37 mouse cellular contexts compared by ENCODE assay signal in the genomic region with DNA sequence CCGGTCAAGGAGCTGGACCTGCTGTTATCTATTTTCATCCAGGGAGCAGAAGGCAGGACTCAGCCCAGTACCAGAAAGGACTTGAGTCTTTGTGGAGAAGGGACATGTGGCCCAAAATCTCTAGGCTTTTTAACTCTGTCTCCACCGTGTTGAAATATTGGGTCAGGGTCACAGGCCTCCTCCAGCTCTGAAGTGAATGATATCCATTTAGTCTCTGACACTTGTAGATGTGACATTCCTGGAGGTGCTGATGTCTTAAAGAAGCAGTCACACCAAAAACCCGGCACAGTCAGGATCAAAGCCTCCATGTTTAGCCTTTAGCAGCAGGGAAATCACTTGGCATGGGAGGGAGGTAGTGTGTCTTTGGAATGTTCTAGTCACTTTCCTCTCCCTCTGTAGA. TPM values are rescaled to one million over a fixed set of nuclear protein-coding genes. Genes with fewer than 3 reads are reported as not detected.
DNase-seq lines count a peak whose midpoint lies in the region; ATAC-seq and TF ChIP-seq lines count a peak whose summit lies in the region.
"Had no signal": no experiment of that assay in that cellular context is flagged by ENCODE, and none has a peak within 500 bp of the region (broad histone marks: within the 10 kb centered on the region; RNA-seq: fewer than 3 reads in every experiment).

No protein-coding gene starts in this region.

- 0 out of 2 replicates have a peak, but pooled peaks cover 3% of the 10 kb centered on the region for H3K36me3 ChIP-seq in heart, embryonic 10.5 days
- H3K36me3 ChIP-seq in limb, embryonic 10.5 days = no peaks in the 10 kb centered on the region
- H3K36me3 ChIP-seq: G1E; heart, embryonic 13.5 days had no signal

- peaks cover 39% of the 10 kb centered on the region for H3K4me1 ChIP-seq in heart, embryonic 10.5 days
- peaks cover 14% of the 10 kb centered on the region for H3K4me1 ChIP-seq in brown adipose tissue, adult 24 weeks (ENCODE audit: control insufficient read depth, insufficient read depth, insufficient read length, low read length)
- H3K4me1 ChIP-seq in limb, embryonic 10.5 days = peaks cover 74% of the 10 kb centered on the region
- H3K4me1 ChIP-seq in cerebellum, adult 2 months (ENCODE audit: control insufficient read depth, insufficient read depth, low read length) = peaks cover 13% of the 10 kb centered on the region

- no peak for TF ChIP-seq POLR2A in cerebellum, adult 2 months (IDR thresholded peaks at IDR 0.05; ENCODE audit: borderline replicate concordance, insufficient read depth, low read length)

- DNase-seq in cerebellum, adult 9-11 months = peak; percentile 10
- no peak for DNase-seq in cerebellum, postnatal 4 days (ENCODE audit: low spot score in 2 of 2)
- no peak for DNase-seq in heart, embryonic 10.5 days (ENCODE audit: low spot score)
- DNase-seq in heart, postnatal 36 days = no peak
- DNase-seq in limb, embryonic 10.5 days (ENCODE audit: low spot score) = no peak
- no peak for DNase-seq in cerebellum, adult 2 months
- DNase-seq: adrenal gland, postnatal 10 days; adrenal gland, postnatal 36 days; cerebellum, adult 11 months; cerebellum, adult 8-10 months; cerebellum, postnatal 14 days; embryo, embryonic 11 days; forebrain, postnatal 0 days; gastrocnemius, postnatal 10 days; gastrocnemius, postnatal 36 days; heart, postnatal 14 days; kidney, adult 18-20 months had no signal

- no peaks in the 10 kb centered on the region; the same call in 1 of the 2 replicates for H3K27me3 ChIP-seq in heart, embryonic 10.5 days (ENCODE audit: insufficient read depth, poor library complexity, severe bottlenecking)
- no peaks in the 10 kb centered on the region for H3K27me3 ChIP-seq in limb, embryonic 10.5 days (ENCODE audit: low read depth, poor library complexity, severe bottlenecking)
- H3K27me3 ChIP-seq in cerebellum, adult 2 months (ENCODE audit: control insufficient read depth, insufficient read depth, low read length) = no peaks in the 10 kb centered on the region
- H3K27me3 ChIP-seq: heart, embryonic 13.5 days; hindbrain, embryonic 12.5 days; Patski had no signal

- WGBS in heart, embryonic 10.5 days = 39% methylated on average over 3 of the region's 3 CpGs
- WGBS in limb, embryonic 10.5 days = 19% methylated on average over 3 of the region's 3 CpGs
- WGBS in cerebellum, adult 2 months = 46% methylated on average over 3 of the region's 3 CpGs

- ATAC-seq in megakaryocyte-erythroid progenitor cell, adult 5-6 weeks (replicated peaks; ENCODE audit: low FRiP score, low TSS enrichment, poor library complexity, severe bottlenecking) = no peak
- ATAC-seq: forebrain, embryonic 14.5 days; forebrain, postnatal 0 days; hindbrain, postnatal 0 days; inflammation-experienced regulatory T-cells, adult 6 months; intestine, embryonic 16.5 days; Patski had no signal

- H3K4me3 ChIP-seq in heart, embryonic 10.5 days = no peak overlapping the region
- H3K4me3 ChIP-seq in brown adipose tissue, adult 24 weeks (ENCODE audit: insufficient read depth, low read depth, low read length) = no peak overlapping the region
- H3K4me3 ChIP-seq in limb, embryonic 10.5 days = no peak overlapping the region
- no peak overlapping the region for H3K4me3 ChIP-seq in cerebellum, adult 2 months (replicated peaks; ENCODE audit: insufficient read depth, low read depth, low read length)
- H3K4me3 ChIP-seq: heart, embryonic 13.5 days; hindbrain, embryonic 12.5 days had no signal

- H3K27ac ChIP-seq in heart, embryonic 10.5 days = 0 out of 2 replicates have a peak overlapping the region, but pooled peaks have one; percentile 10
- H3K27ac ChIP-seq in brown adipose tissue, adult 24 weeks (replicated peaks; ENCODE audit: low read depth, low read length) = peak overlapping the region; percentile 66
- H3K27ac ChIP-seq in limb, embryonic 10.5 days = peak overlapping the region; percentile 93
- H3K27ac ChIP-seq in cerebellum, adult 2 months (ENCODE audit: insufficient read depth, low read length) = no peak overlapping the region
- H3K27ac ChIP-seq: heart, embryonic 13.5 days; hindbrain, embryonic 12.5 days; hindbrain, postnatal 0 days had no signal

- no peaks in the 10 kb centered on the region for H3K9me3 ChIP-seq in heart, embryonic 10.5 days
- H3K9me3 ChIP-seq in limb, embryonic 10.5 days (replicated peaks) = no peaks in the 10 kb centered on the region
- H3K9me3 ChIP-seq: G1E; heart, embryonic 13.5 days; hindbrain, embryonic 12.5 days had no signal

- no peak for TF ChIP-seq CTCF in cerebellum, adult 2 months (IDR thresholded peaks at IDR 0.05; ENCODE audit: borderline replicate concordance, insufficient read depth, low read depth, low read length)

- intact Hi-C loops in heart, postnatal 36 days (cut with DNase I) = no loop called here

RNA-seq across cellular contexts. Expression of gene Atp6v0e2, which starts 3.3 kb away (rescaled TPM):
- polyA plus RNA-seq in heart, embryonic 10.5 days (2016; fragmentation: Nextera tagmentation; extraction: Ambion mirVana) = 21.1 and 26.6 TPM in 2 replicates
- total RNA-seq in heart, postnatal 36 days (2021) = 10 to 100 TPM; 18.7 to 20.9 TPM
- 3.1 and 4.0 TPM in 2 replicates for polyA plus RNA-seq in brown adipose tissue, adult 24 weeks (2012; ENCODE audit: insufficient read depth, insufficient read length, missing spikeins)
- polyA plus RNA-seq in limb, embryonic 10.5 days (2016; fragmentation: Nextera tagmentation; extraction: Ambion mirVana) = 4.6 and 4.8 TPM in 2 replicates
- not detected in 2 replicates for total RNA-seq in megakaryocyte-erythroid progenitor cell, adult 5-6 weeks (2014; fragmentation: Nextera tagmentation)
- total RNA-seq in megakaryocyte-erythroid progenitor cell, adult 5-6 weeks (2017) = not detected in 2 replicates
- polyA plus RNA-seq in cerebellum, adult 2 months (2012; rRNA removed) = 459 and 460 TPM in 2 replicates
- total RNA-seq: CH12.LX; granulocyte monocyte progenitor cell, adult 5-6 weeks; hematopoietic stem cell, adult 5-6 weeks had no signal
- polyA plus RNA-seq: G1E had no signal

RNA-seq across cellular contexts. Expression of gene Lrrc61, which starts 13.9 kb away (rescaled TPM):
- 9.5 and 12.9 TPM in 2 replicates for polyA plus RNA-seq in heart, embryonic 10.5 days (2016; fragmentation: Nextera tagmentation; extraction: Ambion mirVana)
- total RNA-seq in heart, postnatal 36 days (2021) = 10 to 100 TPM; 16.7 to 26.6 TPM
- polyA plus RNA-seq in brown adipose tissue, adult 24 weeks (2012; ENCODE audit: insufficient read depth, insufficient read length, missing spikeins) = 9.1 and 22.4 TPM in 2 replicates
- 13.1 and 17.2 TPM in 2 replicates for polyA plus RNA-seq in limb, embryonic 10.5 days (2016; fragmentation: Nextera tagmentation; extraction: Ambion mirVana)
- 8.7 and 17.0 TPM in 2 replicates for total RNA-seq in megakaryocyte-erythroid progenitor cell, adult 5-6 weeks (2014; fragmentation: Nextera tagmentation)
- total RNA-seq in megakaryocyte-erythroid progenitor cell, adult 5-6 weeks (2017) = 1.8 and 3.3 TPM in 2 replicates
- polyA plus RNA-seq in cerebellum, adult 2 months (2012; rRNA removed) = 30.0 and 33.1 TPM in 2 replicates
- polyA plus RNA-seq: G1E had no signal

RNA-seq across cellular contexts. Expression of gene Rarres2, which starts 31.9 kb away (rescaled TPM):
- 10.5 and 18.2 TPM in 2 replicates for polyA plus RNA-seq in heart, embryonic 10.5 days (2016; fragmentation: Nextera tagmentation; extraction: Ambion mirVana)
- 100 to 1,000 TPM in 1 of 2 experiments, 10 to 100 TPM in 1; 70.4 to 101 TPM for total RNA-seq in heart, postnatal 36 days (2021)
- polyA plus RNA-seq in brown adipose tissue, adult 24 weeks (2012; ENCODE audit: insufficient read depth, insufficient read length, missing spikeins) = 260 and 356 TPM in 2 replicates
- 6.1 and 7.3 TPM in 2 replicates for polyA plus RNA-seq in limb, embryonic 10.5 days (2016; fragmentation: Nextera tagmentation; extraction: Ambion mirVana)
- not detected in 2 replicates for total RNA-seq in megakaryocyte-erythroid progenitor cell, adult 5-6 weeks (2014; fragmentation: Nextera tagmentation)
- 0.05 TPM in 1 of 2 replicates, not detected in the other for total RNA-seq in megakaryocyte-erythroid progenitor cell, adult 5-6 weeks (2017)
- 13.7 and 21.6 TPM in 2 replicates for polyA plus RNA-seq in cerebellum, adult 2 months (2012; rRNA removed)
- total RNA-seq: common myeloid progenitor, adult 5-6 weeks; granulocyte monocyte progenitor cell, adult 5-6 weeks; hematopoietic stem cell, adult 5-6 weeks had no signal
- polyA plus RNA-seq: G1E had no signal

RNA-seq across cellular contexts. Expression of gene Gm45021, which starts 48.7 kb away (rescaled TPM):
- polyA plus RNA-seq in heart, embryonic 10.5 days (2016; fragmentation: Nextera tagmentation; extraction: Ambion mirVana) = not detected in 2 replicates
- not detected for total RNA-seq in heart, postnatal 36 days (2021)
- not detected in 2 replicates for polyA plus RNA-seq in brown adipose tissue, adult 24 weeks (2012; ENCODE audit: insufficient read depth, insufficient read length, missing spikeins)
- not detected in 2 replicates for polyA plus RNA-seq in limb, embryonic 10.5 days (2016; fragmentation: Nextera tagmentation; extraction: Ambion mirVana)
- total RNA-seq in megakaryocyte-erythroid progenitor cell, adult 5-6 weeks (2014; fragmentation: Nextera tagmentation) = not detected in 2 replicates
- not detected in 2 replicates for total RNA-seq in megakaryocyte-erythroid progenitor cell, adult 5-6 weeks (2017)
- polyA plus RNA-seq in cerebellum, adult 2 months (2012; rRNA removed) = not detected in 2 replicates
- total RNA-seq: adrenal gland, adult 18-20 months; adrenal gland, postnatal 10 days; adrenal gland, postnatal 36 days; CH12.LX; common myeloid progenitor, adult 5-6 weeks; forebrain, postnatal 0 days; G1E; gastrocnemius, postnatal 10 days; gastrocnemius, postnatal 36 days; granulocyte monocyte progenitor cell, adult 5-6 weeks; heart, postnatal 14 days; hematopoietic stem cell, adult 5-6 weeks; hindbrain, postnatal 0 days had no signal
- polyA plus RNA-seq: embryonic facial prominence, embryonic 11.5 days; embryonic facial prominence, embryonic 14.5 days; forebrain, embryonic 11.5 days; forebrain, embryonic 14.5 days; forebrain, postnatal 0 days; frontal cortex, adult 2 months; G1E; heart, embryonic 16.5 days; hindbrain, embryonic 12.5 days; hindbrain, postnatal 0 days; inflammation-experienced regulatory T-cells, adult 6 months; intestine, embryonic 16.5 days; Patski had no signal

RNA-seq across cellular contexts. Expression of gene Repin1, which starts 53.0 kb away (rescaled TPM):
- 31.9 and 33.2 TPM in 2 replicates for polyA plus RNA-seq in heart, embryonic 10.5 days (2016; fragmentation: Nextera tagmentation; extraction: Ambion mirVana)
- 10 to 100 TPM; 27.3 to 33.7 TPM for total RNA-seq in heart, postnatal 36 days (2021)
- polyA plus RNA-seq in brown adipose tissue, adult 24 weeks (2012; ENCODE audit: insufficient read depth, insufficient read length, missing spikeins) = 14.1 and 17.4 TPM in 2 replicates
- 53.1 and 57.3 TPM in 2 replicates for polyA plus RNA-seq in limb, embryonic 10.5 days (2016; fragmentation: Nextera tagmentation; extraction: Ambion mirVana)
- total RNA-seq in megakaryocyte-erythroid progenitor cell, adult 5-6 weeks (2014; fragmentation: Nextera tagmentation) = 9.7 and 17.1 TPM in 2 replicates
- 9.8 and 14.7 TPM in 2 replicates for total RNA-seq in megakaryocyte-erythroid progenitor cell, adult 5-6 weeks (2017)
- 98.5 and 109 TPM in 2 replicates for polyA plus RNA-seq in cerebellum, adult 2 months (2012; rRNA removed)
- polyA plus RNA-seq: G1E had no signal

Comparison
In these comparisons a context has a peak if more than half of its experiments do, and no peak if none do; other contexts are left out.
1. RNA of gene Atp6v0e2, which starts 3.3 kb away (polyA plus RNA-seq): 459 to 460 TPM in cerebellum, adult 2 months; 21.1 to 26.6 TPM in heart, embryonic 10.5 days, 4.6 to 4.8 TPM in limb, embryonic 10.5 days and 3.1 to 4.0 TPM in brown adipose tissue, adult 24 weeks; every median in the first group is over 10 times any median in the second.
2. RNA of gene Rarres2, which starts 31.9 kb away (polyA plus RNA-seq): 260 to 356 TPM in brown adipose tissue, adult 24 weeks; 10.5 to 18.2 TPM in heart, embryonic 10.5 days, 13.7 to 21.6 TPM in cerebellum, adult 2 months and 6.1 to 7.3 TPM in limb, embryonic 10.5 days; every median in the first group is over 10 times any median in the second.